Mouse (Mus musculus) cerebellum, adult 2 months (tissue): Measurements from ENCODE around the gene Acsm3.

Experiments used
- CTCF ChIP-seq: fragments of 200-500 bp; IDR thresholded peaks from 2 replicates; pipeline ENCODE4 v1.5.1; 2011; ENCODE audit warnings: low read depth, mild to moderate bottlenecking, control low read depth, low read length, moderate library complexity, borderline replicate concordance; ENCODE audit not compliant: insufficient read depth
- POLR2A ChIP-seq: fragments of 200-500 bp; IDR thresholded peaks from 2 replicates; pipeline ENCODE4 v1.6.1; 2011; ENCODE audit warnings: low read length, control low read depth, borderline replicate concordance; ENCODE audit not compliant: insufficient read depth

DNA sequence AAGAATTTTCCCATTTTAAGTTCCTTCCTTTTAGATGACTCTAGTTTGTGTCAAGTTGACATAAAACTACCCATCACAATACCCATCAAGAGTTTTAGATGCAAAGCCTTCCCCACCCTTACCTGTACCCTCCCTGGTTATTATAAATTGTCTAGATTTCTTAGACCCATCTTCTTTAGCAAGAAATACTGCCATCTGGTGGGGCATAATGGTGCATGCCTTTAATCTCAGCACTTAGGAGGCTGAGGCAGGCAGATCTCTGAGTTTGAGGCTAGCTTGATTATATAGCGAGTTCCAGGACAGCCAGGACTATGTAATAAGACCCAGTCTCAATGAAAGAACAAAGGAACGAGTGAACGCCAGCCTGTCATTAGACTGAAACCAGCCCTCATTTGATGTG, 39.8 kb downstream of the Acsm3 start:
- TF ChIP-seq POLR2A = no peak
- no peak for TF ChIP-seq CTCF
